Mouse (Mus musculus) ZHBTc4 (cell line): ENCODE results near the gene Ccdc60.
A peak's percentile ranks its signal among the peaks of the same experiment; 100 is the strongest.

Source experiments
- DNase-seq: peaks from one replicate; pipeline ENCODE4 v3.0.0-alpha.2; 2011; ENCODE audit warnings: low read depth, low spot score

Gene Ccdc60

GRCm38 (mm10) chr5:116192693-116193092 lies 96.1 kb downstream of the Ccdc60 start:
- DNase-seq, result peak; percentile 90

GRCm38 (mm10) chr5:116191596-116191995 lies 97.2 kb downstream of the Ccdc60 start:
- no peak for DNase-seq

GRCm38 (mm10) chr5:116189818-116190217 lies 99.0 kb downstream of the Ccdc60 start:
- no peak for DNase-seq

GRCm38 (mm10) chr5:116180594-116180993 lies 108.2 kb downstream of the Ccdc60 start:
- peak; percentile 34 for DNase-seq

GRCm38 (mm10) chr5:116171721-116172120 lies 117.1 kb downstream of the Ccdc60 start:
- DNase-seq, result peak; percentile 78

- no peak for DNase-seq
These were observed 121.8 kb downstream of the Ccdc60 start for GRCm38 (mm10) chr5:116166965-116167364.

- no peak for DNase-seq
These were observed 123.4 kb downstream of the Ccdc60 start for GRCm38 (mm10) chr5:116165203-116165888.

- no peak for DNase-seq
These were observed 134.0 kb downstream of the Ccdc60 start for GRCm38 (mm10) chr5:116154811-116155210.

- peak; percentile 64 for DNase-seq
These were observed 142.3 kb downstream of the Ccdc60 start for GRCm38 (mm10) chr5:116146446-116146845.

- peak; percentile 72 for DNase-seq
These were observed 144.1 kb downstream of the Ccdc60 start for GRCm38 (mm10) chr5:116144711-116145110.

- DNase-seq, result no peak
These were observed 148.1 kb downstream of the Ccdc60 start for GRCm38 (mm10) chr5:116140682-116141081.

- DNase-seq, result peak; percentile 92
These were observed 165.4 kb downstream of the Ccdc60 start for GRCm38 (mm10) chr5:116123344-116123743.

GRCm38 (mm10) chr5:116116567-116116966 lies 172.2 kb downstream of the Ccdc60 start:
- DNase-seq, result peak; percentile 85

GRCm38 (mm10) chr5:116116110-116116509 lies 172.7 kb downstream of the Ccdc60 start:
- DNase-seq, result no peak

GRCm38 (mm10) chr5:116115071-116115834 lies 173.5 kb downstream of the Ccdc60 start:
- DNase-seq, result no peak

GRCm38 (mm10) chr5:116108651-116109050 lies 180.1 kb downstream of the Ccdc60 start:
- no peak for DNase-seq

- DNase-seq, result no peak
These were observed 204.6 kb downstream of the Ccdc60 start for GRCm38 (mm10) chr5:116084231-116084630.

GRCm38 (mm10) chr5:116083081-116083480 lies 205.7 kb downstream of the Ccdc60 start, which contains the start of gene Tmem233:
Tmem233 (minus strand) TSS chr5:116083244.
- DNase-seq, result peak; percentile 16

GRCm38 (mm10) chr5:116082241-116082900 lies 206.4 kb downstream of the Ccdc60 start:
- DNase-seq, result no peak

GRCm38 (mm10) chr5:116081616-116082015 lies 207.2 kb downstream of the Ccdc60 start:
- DNase-seq, result no peak

GRCm38 (mm10) chr5:116080736-116081135 lies 208.0 kb downstream of the Ccdc60 start:
- DNase-seq, result no peak
